Mouse (Mus musculus) CH12.LX (cell line): ENCODE data around the gene Ado.

Experiments
- E2F4 ChIP-seq: IDR thresholded peaks from 2 replicates; pipeline ENCODE4 v1.6.1; 2011; ENCODE audit warnings: low read depth, low read length, improper control_type of control experiment; ENCODE audit not compliant: insufficient replicate concordance
- EP300 ChIP-seq: IDR thresholded peaks from 2 replicates; pipeline ENCODE4 v1.6.1; 2011; ENCODE audit warnings: low read length, improper control_type of control experiment
- MXI1 ChIP-seq: IDR thresholded peaks from 2 replicates; pipeline ENCODE4 v1.6.1; 2011; ENCODE audit warnings: mild to moderate bottlenecking, low read depth, low read length, improper control_type of control experiment
- MYC ChIP-seq: IDR thresholded peaks from 2 replicates; pipeline ENCODE4 v1.6.1; 2011; ENCODE audit warnings: low read depth, mild to moderate bottlenecking, improper control_type of control experiment, low read length
- NRF1 ChIP-seq: IDR thresholded peaks from 2 replicates; pipeline ENCODE4 v1.6.1; 2014; ENCODE audit warnings: low read depth, mild to moderate bottlenecking, inconsistent platforms, low read length, improper control_type of control experiment, moderate library complexity
- POLR2A ChIP-seq: IDR thresholded peaks from 2 replicates; pipeline ENCODE4 v1.6.1; 2011; ENCODE audit warnings: low read depth, mild to moderate bottlenecking, improper control_type of control experiment, low read length
- POLR2AphosphoS2 ChIP-seq: IDR thresholded peaks from 2 replicates; pipeline ENCODE4 v1.6.1; 2011; ENCODE audit warnings: low read depth, low read length, improper control_type of control experiment
- RAD21 ChIP-seq: IDR thresholded peaks from 2 replicates; pipeline ENCODE4 v1.6.1; 2011; ENCODE audit warnings: low read depth, mild to moderate bottlenecking, low read length, improper control_type of control experiment, moderate library complexity
- RCOR1 ChIP-seq: conservative IDR thresholded peaks from 2 replicates; pipeline ENCODE4 v1.6.1; 2012; ENCODE audit warnings: low read depth, mild to moderate bottlenecking, inconsistent platforms, low read length, improper control_type of control experiment
- TBP ChIP-seq: conservative IDR thresholded peaks from 2 replicates; pipeline ENCODE4 v1.6.1; 2011; ENCODE audit warnings: low read depth, low read length, improper control_type of control experiment
- ZNF384 ChIP-seq: IDR thresholded peaks from 2 replicates; pipeline ENCODE4 v1.6.1; 2012; ENCODE audit warnings: low read depth, low read length, improper control_type of control experiment, inconsistent platforms

GRCm38 (mm10) chr10:67548261-67548854 lies 397 bp downstream of the Ado start:
- TF ChIP-seq MYC (no peak), POLR2AphosphoS2 (no peak), TBP (no peak), ZNF384 (no peak), EP300 (no peak), MXI1 (peak; percentile 43), RAD21 (no peak), POLR2A (no peak), E2F4 (no peak), RCOR1 (no peak), NRF1 (no peak)
